8 mouse cellular contexts compared by ENCODE assay signal in genomic region chr11:74847919-74848521, GRCm38 (mm10). TPM values are rescaled to one million over a fixed set of nuclear protein-coding genes. Genes with fewer than 3 reads are reported as not detected.
A peak's percentile ranks its signal among the peaks of the same experiment; 100 is the strongest.
DNase-seq lines count a peak whose midpoint lies in the region.

No protein-coding gene starts in this region.

- H3K9me3 ChIP-seq in forebrain, embryonic 10.5 days: peaks cover 4% of the 10 kb centered on the region

- peak overlapping the region; percentile 12 for H3K4me3 ChIP-seq in forebrain, embryonic 10.5 days

- DNase-seq in adrenal gland, adult (ENCODE audit: inconsistent age in 2 of 2, low spot score in 1 of 2): peak; percentile 77 to 92
- DNase-seq in adrenal gland, adult 8-10 months: no peak
- peak; percentile 78 for DNase-seq in c-Kit-positive CD71-negative TER-119-negative erythroid progenitor cells, embryonic 14.5 days (ENCODE audit: low read depth)
- DNase-seq in forebrain, embryonic 10.5 days (ENCODE audit: extremely low spot score, low spot score): peak; percentile 76
- DNase-seq in heart, postnatal 4 days: peak; percentile 85
- peak; percentile 78 to 81 for DNase-seq in layer of hippocampus, postnatal 14 days (ENCODE audit: low spot score in 2 of 2)
- DNase-seq in lung, postnatal 4 days: peak; percentile 75 to 84
- DNase-seq in right cerebral cortex, postnatal 4 days: peak; percentile 75

- H3K27ac ChIP-seq in forebrain, embryonic 10.5 days: no peak overlapping the region; the same call in 1 of the 2 replicates

- no peaks in the 10 kb centered on the region for H3K27me3 ChIP-seq in forebrain, embryonic 10.5 days (ENCODE audit: poor library complexity, severe bottlenecking)

- WGBS in forebrain, embryonic 10.5 days: 2% methylated on average over 13 of the region's 13 CpGs

- peaks cover 20% of the 10 kb centered on the region for H3K4me1 ChIP-seq in forebrain, embryonic 10.5 days

- H3K36me3 ChIP-seq in forebrain, embryonic 10.5 days (replicated peaks): peaks cover 55% of the 10 kb centered on the region

RNA-seq across cellular contexts. Expression of gene Mnt, which starts 17.3 kb away (rescaled TPM):
- 10 to 100 TPM; 24.4 to 36.0 (median 27.1) TPM for total RNA-seq in adrenal gland, adult 8-10 months (2022)
- 4.7 and 4.9 TPM in 2 replicates for polyA plus RNA-seq in forebrain, embryonic 10.5 days (2016; fragmentation: Nextera tagmentation; extraction: Ambion mirVana)
- total RNA-seq in heart, postnatal 4 days (2021): 10 to 100 TPM; 14.8 to 15.7 TPM
- total RNA-seq in layer of hippocampus, postnatal 14 days (2021): 10 to 100 TPM; 28.4 to 29.6 TPM

RNA-seq across cellular contexts. Expression of gene Sgsm2, which starts 48.8 kb away (rescaled TPM):
- total RNA-seq in adrenal gland, adult 8-10 months (2022): 10 to 100 TPM; 29.2 to 30.5 (median 30.0) TPM
- 6.5 and 6.8 TPM in 2 replicates for polyA plus RNA-seq in forebrain, embryonic 10.5 days (2016; fragmentation: Nextera tagmentation; extraction: Ambion mirVana)
- total RNA-seq in heart, postnatal 4 days (2021): 10 to 100 TPM; 14.6 to 14.9 TPM
- total RNA-seq in layer of hippocampus, postnatal 14 days (2021): 10 to 100 TPM; 69.6 to 73.0 TPM

RNA-seq across cellular contexts. Expression of gene Tsr1, which starts 49.9 kb away (rescaled TPM):
- total RNA-seq in adrenal gland, adult 8-10 months (2022): 10 to 100 TPM; 40.9 to 45.4 (median 41.3) TPM
- 63.0 and 66.1 TPM in 2 replicates for polyA plus RNA-seq in forebrain, embryonic 10.5 days (2016; fragmentation: Nextera tagmentation; extraction: Ambion mirVana)
- 10 to 100 TPM; 20.0 to 22.6 TPM for total RNA-seq in heart, postnatal 4 days (2021)
- total RNA-seq in layer of hippocampus, postnatal 14 days (2021): 10 to 100 TPM; 35.8 to 37.0 TPM
